Mouse (Mus musculus): Measurements from ENCODE around the gene Slc22a23. TPM values are rescaled to one million over a fixed set of nuclear protein-coding genes. Genes with fewer than 3 reads are reported as not detected.
"Not testable (repeated sequence)": the region's sequence is repeated elsewhere in the genome, so short reads cannot be mapped to it uniquely, and the experiment has no call there.

Slc22a23 gene
- polyA plus RNA-seq (2015; fragmentation: Nextera tagmentation; extraction: Ambion mirVana): 15.2 and 16.2 TPM in 2 replicates

DNA sequence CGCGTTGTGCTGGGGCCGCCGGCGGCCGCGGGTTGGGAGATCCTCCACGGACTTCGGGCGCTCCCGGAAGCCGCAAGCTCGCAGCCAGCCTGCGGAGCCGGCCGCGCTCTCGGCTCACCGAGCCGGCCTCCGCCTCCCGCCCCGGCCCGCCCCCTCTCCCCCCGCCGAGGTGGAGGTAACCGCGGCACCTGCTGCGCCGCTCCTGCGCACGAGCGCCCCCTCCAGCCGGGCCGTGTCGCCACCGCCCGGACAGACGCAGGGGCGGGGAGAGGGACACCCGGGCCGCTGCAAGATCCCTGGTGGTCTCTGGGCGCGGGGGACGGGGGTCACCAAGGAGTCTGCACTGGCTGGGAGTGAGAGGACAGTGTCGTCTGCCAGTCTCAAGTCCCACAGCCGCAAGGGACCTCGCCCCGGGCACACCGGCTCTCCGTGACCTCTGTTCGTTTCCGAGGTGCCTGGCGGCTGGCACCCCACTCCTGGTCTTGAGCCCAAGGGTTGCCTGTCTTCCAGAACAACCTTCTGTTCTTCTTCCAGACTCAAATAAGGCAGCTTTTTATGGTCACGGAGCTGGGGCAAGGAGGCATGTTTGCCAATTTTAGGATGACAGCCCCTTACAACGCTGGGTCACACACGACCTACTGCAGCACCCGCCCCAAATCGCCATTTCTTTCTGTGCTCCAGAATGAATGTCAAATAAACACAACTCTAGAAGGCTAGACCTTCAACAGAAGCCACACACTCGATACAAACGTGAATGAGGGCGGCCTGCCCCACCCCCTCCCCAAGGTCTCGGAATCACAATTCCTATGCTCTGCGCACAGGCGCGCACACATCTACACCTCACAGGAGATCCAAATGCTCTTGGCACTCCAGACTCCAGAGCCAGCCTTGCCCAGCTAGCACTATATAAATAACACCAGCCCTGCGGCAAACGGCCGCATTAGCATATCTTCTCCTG, at the start of gene Slc22a23:
TSS of gene Slc22a23 (minus strand) at position 55 of the 958 bp plus-strand sequence.
- peak within 1 kb of the TSS; percentile 96 for H3K4me2 ChIP-seq (ENCODE audit: low read length)
- WGBS: 2% methylated on average over 54 of the region's 69 CpGs
- no peaks in the 10 kb centered on the region for H3K36me3 ChIP-seq (ENCODE audit: control insufficient read depth, insufficient read depth, low read length)
- peak within 1 kb of the TSS; percentile 91 for H3K27ac ChIP-seq (ENCODE audit: low read length)
- peak; percentile 72 for ATAC-seq
- no peaks in the 10 kb centered on the region for H3K27me3 ChIP-seq (ENCODE audit: control insufficient read depth, insufficient read depth, low read depth, low read length)
- no peaks in the 10 kb centered on the region for H3K9me3 ChIP-seq (replicated peaks; ENCODE audit: control insufficient read depth, low read length, poor library complexity, severe bottlenecking)
- peak within 1 kb of the TSS; percentile 96 for H3K4me3 ChIP-seq (ENCODE audit: low read depth, low read length)
- peak within 1 kb of the TSS; percentile 99 for H3K9ac ChIP-seq (ENCODE audit: low read depth, low read length)
- H3K4me1 ChIP-seq (ENCODE audit: control insufficient read depth, insufficient read depth, low read length): peaks cover 45% of the 10 kb centered on the region

DNA sequence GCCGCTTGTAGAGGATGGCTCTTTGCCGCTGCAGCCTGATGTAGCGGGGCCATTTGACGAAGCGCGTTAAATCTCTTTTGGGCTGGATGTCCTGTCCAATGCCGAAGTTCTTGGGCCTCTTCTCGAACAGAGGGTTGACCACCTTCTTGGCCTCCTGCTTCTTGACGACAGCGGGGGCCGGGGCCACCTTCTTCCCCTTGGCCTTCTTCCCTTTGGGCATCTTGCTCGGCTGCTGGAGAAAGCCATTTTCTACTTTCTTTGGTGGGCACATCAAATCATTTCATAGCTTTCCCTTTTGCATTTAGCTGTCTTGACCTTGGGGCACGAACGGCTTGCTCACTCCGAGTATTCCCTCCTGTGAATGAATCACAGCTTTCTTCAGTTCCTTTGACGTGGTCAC, 49.3 kb upstream of the Slc22a23 start:
- H3K4me2 ChIP-seq (ENCODE audit: low read length); H3K9me3 ChIP-seq (replicated peaks; ENCODE audit: control insufficient read depth, low read length, poor library complexity, severe bottlenecking); H3K36me3 ChIP-seq (ENCODE audit: control insufficient read depth, insufficient read depth, low read length); H3K27ac ChIP-seq (ENCODE audit: low read length); H3K9ac ChIP-seq (ENCODE audit: low read depth, low read length); H3K4me3 ChIP-seq (ENCODE audit: low read depth, low read length); ATAC-seq; H3K4me1 ChIP-seq (ENCODE audit: control insufficient read depth, insufficient read depth, low read length); H3K27me3 ChIP-seq (ENCODE audit: control insufficient read depth, insufficient read depth, low read depth, low read length): not testable (repeated sequence)
- WGBS: 81% methylated on average over 6 of the region's 16 CpGs

DNA sequence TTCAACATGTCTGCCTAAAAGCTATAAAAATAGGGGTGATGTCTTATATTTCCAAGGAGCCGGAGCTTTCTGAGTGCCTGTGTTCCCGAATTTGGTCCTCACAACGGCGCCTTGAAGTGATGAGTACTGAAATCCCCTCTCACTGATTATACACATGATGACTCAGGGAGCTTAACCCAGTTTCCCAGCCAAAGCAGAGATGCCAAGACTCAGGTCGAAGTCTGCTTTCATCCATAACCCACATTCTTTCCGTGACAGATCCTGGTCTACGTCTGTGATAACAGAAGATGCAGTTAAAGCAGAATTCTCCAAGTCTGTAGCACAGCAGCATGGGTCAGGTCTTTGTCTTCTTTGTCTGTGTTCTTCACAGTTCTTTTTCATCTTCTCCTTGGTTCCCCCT, 47.4 kb upstream of the Slc22a23 start:
- ATAC-seq: no peak
- H3K9me3 ChIP-seq (replicated peaks; ENCODE audit: control insufficient read depth, low read length, poor library complexity, severe bottlenecking): no peaks in the 10 kb centered on the region
- no peak overlapping the region for H3K4me3 ChIP-seq (ENCODE audit: low read depth, low read length)
- H3K27ac ChIP-seq (ENCODE audit: low read length): no peak overlapping the region
- H3K27me3 ChIP-seq (ENCODE audit: control insufficient read depth, insufficient read depth, low read depth, low read length): no peaks in the 10 kb centered on the region
- H3K36me3 ChIP-seq (ENCODE audit: control insufficient read depth, insufficient read depth, low read length): no peaks in the 10 kb centered on the region
- no peak overlapping the region for H3K4me2 ChIP-seq (ENCODE audit: low read length)
- H3K4me1 ChIP-seq (ENCODE audit: control insufficient read depth, insufficient read depth, low read length): no peaks in the 10 kb centered on the region
- WGBS: 79% methylated on average over 7 of the region's 7 CpGs
- H3K9ac ChIP-seq (ENCODE audit: low read depth, low read length): no peak overlapping the region

DNA sequence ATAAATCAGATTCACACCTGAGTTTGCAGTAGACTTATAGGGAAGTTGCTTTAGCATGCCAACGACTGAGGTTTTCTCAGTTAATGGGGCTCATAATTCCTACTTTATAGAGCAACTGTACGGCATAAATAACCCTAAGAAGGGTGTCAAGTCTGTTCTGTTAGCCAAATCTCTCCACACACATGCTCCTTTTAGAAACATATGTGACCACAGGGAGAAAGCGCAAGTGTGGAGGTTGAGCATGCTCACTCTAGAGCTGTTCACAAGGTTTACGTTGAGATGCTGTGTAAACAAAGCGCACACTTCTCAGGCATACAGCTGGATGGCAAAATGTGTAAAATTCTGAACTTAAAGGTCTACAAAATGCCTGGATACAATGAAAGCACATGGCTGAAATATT, 43.2 kb upstream of the Slc22a23 start:
- no peak overlapping the region for H3K9ac ChIP-seq (ENCODE audit: low read depth, low read length)
- 97% methylated on average over 5 of the region's 5 CpGs for WGBS
- no peaks in the 10 kb centered on the region for H3K27me3 ChIP-seq (ENCODE audit: control insufficient read depth, insufficient read depth, low read depth, low read length)
- H3K4me2 ChIP-seq (ENCODE audit: low read length): no peak overlapping the region
- no peak for ATAC-seq
- no peaks in the 10 kb centered on the region for H3K9me3 ChIP-seq (replicated peaks; ENCODE audit: control insufficient read depth, low read length, poor library complexity, severe bottlenecking)
- H3K36me3 ChIP-seq (ENCODE audit: control insufficient read depth, insufficient read depth, low read length): no peaks in the 10 kb centered on the region
- H3K4me1 ChIP-seq (ENCODE audit: control insufficient read depth, insufficient read depth, low read length): peaks cover 5% of the 10 kb centered on the region
- no peak overlapping the region for H3K4me3 ChIP-seq (ENCODE audit: low read depth, low read length)
- H3K27ac ChIP-seq (ENCODE audit: low read length): no peak overlapping the region

GRCm38 (mm10) chr13:34383416-34383815, 38.4 kb upstream of the Slc22a23 start:
- no peak overlapping the region for H3K4me2 ChIP-seq (ENCODE audit: low read length)
- ATAC-seq: no peak
- no peaks in the 10 kb centered on the region for H3K9me3 ChIP-seq (replicated peaks; ENCODE audit: control insufficient read depth, low read length, poor library complexity, severe bottlenecking)
- no peaks in the 10 kb centered on the region for H3K27me3 ChIP-seq (ENCODE audit: control insufficient read depth, insufficient read depth, low read depth, low read length)
- no peak overlapping the region for H3K4me3 ChIP-seq (ENCODE audit: low read depth, low read length)
- H3K27ac ChIP-seq (ENCODE audit: low read length): no peak overlapping the region
- H3K4me1 ChIP-seq (ENCODE audit: control insufficient read depth, insufficient read depth, low read length): peaks cover 5% of the 10 kb centered on the region
- H3K9ac ChIP-seq (ENCODE audit: low read depth, low read length): no peak overlapping the region
- no peaks in the 10 kb centered on the region for H3K36me3 ChIP-seq (ENCODE audit: control insufficient read depth, insufficient read depth, low read length)
- 88% methylated on average over 3 of the region's 3 CpGs for WGBS

GRCm38 (mm10) chr13:34378926-34379325, 33.9 kb upstream of the Slc22a23 start:
- no peak overlapping the region for H3K4me2 ChIP-seq (ENCODE audit: low read length)
- WGBS: 95% methylated on average over 3 of the region's 3 CpGs
- no peak overlapping the region for H3K4me3 ChIP-seq (ENCODE audit: low read depth, low read length)
- H3K9me3 ChIP-seq (replicated peaks; ENCODE audit: control insufficient read depth, low read length, poor library complexity, severe bottlenecking): no peaks in the 10 kb centered on the region
- H3K27ac ChIP-seq (ENCODE audit: low read length): no peak overlapping the region
- ATAC-seq: no peak
- no peaks in the 10 kb centered on the region for H3K27me3 ChIP-seq (ENCODE audit: control insufficient read depth, insufficient read depth, low read depth, low read length)
- no peak overlapping the region for H3K9ac ChIP-seq (ENCODE audit: low read depth, low read length)
- no peaks in the 10 kb centered on the region for H3K36me3 ChIP-seq (ENCODE audit: control insufficient read depth, insufficient read depth, low read length)
- peaks cover 3% of the 10 kb centered on the region; the same call in 1 of the 2 replicates for H3K4me1 ChIP-seq (ENCODE audit: control insufficient read depth, insufficient read depth, low read length)

DNA sequence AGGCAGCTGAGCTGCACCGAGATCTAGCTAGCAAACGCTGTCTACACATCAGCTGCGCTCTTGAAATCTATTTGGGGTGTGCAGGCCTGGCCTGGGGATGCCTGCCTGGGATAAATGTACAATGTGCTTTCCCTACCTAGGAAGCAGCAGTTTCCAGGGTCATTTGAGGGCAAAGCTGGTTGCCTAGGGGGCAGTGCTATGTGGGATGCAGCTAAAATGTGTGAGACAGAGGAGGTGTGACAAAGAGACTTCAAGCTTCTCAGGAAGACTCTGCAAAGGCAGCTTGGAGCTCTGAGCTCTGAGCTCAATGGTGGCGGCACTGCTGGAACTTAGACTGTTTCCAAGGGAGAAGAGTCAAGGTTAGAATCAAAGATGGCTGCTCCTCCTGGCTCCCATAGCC, 30.2 kb upstream of the Slc22a23 start:
- Histone ChIP-seq H3K36me3 (ENCODE audit: control insufficient read depth, insufficient read depth, low read length) (no peaks in the 10 kb centered on the region), H3K9me3 (replicated peaks; ENCODE audit: control insufficient read depth, low read length, poor library complexity, severe bottlenecking) (no peaks in the 10 kb centered on the region), H3K4me3 (ENCODE audit: low read depth, low read length) (no peak overlapping the region), H3K4me2 (ENCODE audit: low read length) (no peak overlapping the region), H3K4me1 (ENCODE audit: control insufficient read depth, insufficient read depth, low read length) (peaks cover 3% of the 10 kb centered on the region; the same call in 1 of the 2 replicates), H3K27ac (ENCODE audit: low read length) (no peak overlapping the region), H3K27me3 (ENCODE audit: control insufficient read depth, insufficient read depth, low read depth, low read length) (no peaks in the 10 kb centered on the region), H3K9ac (ENCODE audit: low read depth, low read length) (no peak overlapping the region)
- 59% methylated on average over 4 of the region's 4 CpGs for WGBS
- no peak for ATAC-seq

- H3K4me2 ChIP-seq (ENCODE audit: low read length): no peak overlapping the region
- no peaks in the 10 kb centered on the region for H3K9me3 ChIP-seq (replicated peaks; ENCODE audit: control insufficient read depth, low read length, poor library complexity, severe bottlenecking)
- no peaks in the 10 kb centered on the region for H3K36me3 ChIP-seq (ENCODE audit: control insufficient read depth, insufficient read depth, low read length)
- WGBS: 68% methylated on average over 5 of the region's 5 CpGs
- ATAC-seq: no peak
- H3K4me1 ChIP-seq (ENCODE audit: control insufficient read depth, insufficient read depth, low read length): peaks cover 3% of the 10 kb centered on the region; the same call in 1 of the 2 replicates
- H3K27ac ChIP-seq (ENCODE audit: low read length): no peak overlapping the region
- H3K9ac ChIP-seq (ENCODE audit: low read depth, low read length): no peak overlapping the region
- no peak overlapping the region for H3K4me3 ChIP-seq (ENCODE audit: low read depth, low read length)
- H3K27me3 ChIP-seq (ENCODE audit: control insufficient read depth, insufficient read depth, low read depth, low read length): no peaks in the 10 kb centered on the region
Measured at GRCm38 (mm10) chr13:34372870-34373478, 28.0 kb upstream of the Slc22a23 start.

Data from midbrain, embryonic 16.5 days (tissue).